Mouse (Mus musculus) midbrain, embryonic 14.5 days (tissue): ENCODE results near the gene Timm8a2. TPM values are rescaled to one million over a fixed set of nuclear protein-coding genes. Genes with fewer than 3 reads are reported as not detected.
A peak's percentile ranks its signal among the peaks of the same experiment; 100 is the strongest.

Experiments used
- ATAC-seq: fragments of 200-750 bp; cut with Nextera tagmentation; 2 replicates; pipeline ENCODE4 v1.8.0; 2017; ENCODE audit warnings: moderate number of reproducible peaks, moderate library complexity; ENCODE audit not compliant: low FRiP score, low TSS enrichment
- DNase-seq: peaks from one replicate; pipeline ENCODE4 v3.0.0-alpha.2; 2015
- H3K27ac ChIP-seq: fragments of 300-500 bp; sonication (generic); replicated peaks from 2 replicates; pipeline ENCODE4 v1.5.1; 2014; ENCODE audit warnings: mild to moderate bottlenecking, low read depth, low read length, moderate library complexity
- H3K27me3 ChIP-seq: fragments of 300-500 bp; sonication (generic); 2 replicates; pipeline ENCODE4 v1.6.1; 2014; ENCODE audit warnings: low read length, control low read depth, mixed read lengths; ENCODE audit not compliant: control insufficient read depth, insufficient read depth
- H3K36me3 ChIP-seq: fragments of 300-500 bp; sonication (generic); 2 replicates; pipeline ENCODE4 v1.6.1; 2014; ENCODE audit warnings: low read length, control low read depth; ENCODE audit not compliant: control insufficient read depth, insufficient read depth
- H3K4me1 ChIP-seq: fragments of 300-500 bp; sonication (generic); 2 replicates; pipeline ENCODE4 v1.6.1; 2014; ENCODE audit warnings: mild to moderate bottlenecking, antibody characterized with exemption, low read length, control low read depth; ENCODE audit not compliant: control insufficient read depth, insufficient read depth
- H3K4me2 ChIP-seq: fragments of 300-500 bp; sonication (generic); 2 replicates; pipeline ENCODE4 v1.6.1; 2014; ENCODE audit warnings: mild to moderate bottlenecking, low read length, moderate library complexity
- H3K4me3 ChIP-seq: fragments of 300-500 bp; sonication (generic); replicated peaks from 2 replicates; pipeline ENCODE4 v1.5.1; 2014; ENCODE audit warnings: low read depth, low read length
- H3K9ac ChIP-seq: fragments of 300-500 bp; sonication (generic); replicated peaks from 2 replicates; pipeline ENCODE4 v1.6.1; 2014; ENCODE audit warnings: mild to moderate bottlenecking, low read length, moderate library complexity
- H3K9me3 ChIP-seq: fragments of 300-500 bp; sonication (generic); 2 replicates; pipeline ENCODE4 v1.6.1; 2016; ENCODE audit warnings: low read length, control low read depth, mixed read lengths; ENCODE audit not compliant: control insufficient read depth
- WGBS: fragments of 180-500 bp; shearing (Covaris S2); extraction: QIAGEN DNeasy Blood & Tissue Kit; methylation state at CpG from one replicate; pipeline ENCODE4 v1.1.7; 2014; 5-methylcytosine and 5-hydroxymethylcytosine counted together
- polyA plus RNA-seq: library from polyadenylated mRNA; unstranded; fragments of >200 nt; fragmentation: Nextera tagmentation; extraction: Ambion mirVana; gene quantifications from 2 replicates; pipeline ENCODE4 v1.2.1, GENCODE M21; 2014

The Timm8a2 gene
- polyA plus RNA-seq, 1 experiment from 2014 or later, result not detected

DNA sequence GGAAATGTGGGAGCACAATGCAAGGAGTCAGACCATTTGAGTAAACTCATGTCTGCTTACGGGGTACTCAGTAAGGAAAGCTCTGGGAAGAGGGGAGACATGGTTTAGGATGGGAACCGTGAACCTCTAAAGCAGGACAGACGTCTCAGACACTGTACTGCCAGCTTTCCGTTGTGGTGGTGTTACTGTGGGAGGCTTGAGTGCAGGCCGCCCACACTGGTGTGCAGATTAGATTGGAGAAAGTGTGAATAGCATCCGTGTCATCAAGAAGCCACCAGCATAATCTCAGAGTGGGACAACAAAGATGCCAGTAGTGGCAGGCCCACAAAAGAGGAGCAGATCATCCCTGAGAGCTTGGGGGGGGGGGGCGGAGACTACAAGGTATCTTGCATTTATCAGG lies 32.2 kb upstream of the Timm8a2 start:
- ATAC-seq (no peak), DNase-seq (no peak)
- no peak overlapping the region for H3K9ac ChIP-seq
- WGBS, result 91% methylated on average over 7 of the region's 7 CpGs
- peaks cover 3% of the 10 kb centered on the region; the same call in 1 of the 2 replicates for H3K36me3 ChIP-seq
- no peak overlapping the region for H3K27ac ChIP-seq
- no peak overlapping the region for H3K4me2 ChIP-seq
- H3K4me1 ChIP-seq, result 0 out of 2 replicates have a peak, but pooled peaks cover 2% of the 10 kb centered on the region
- no peaks in the 10 kb centered on the region for H3K9me3 ChIP-seq
- no peaks in the 10 kb centered on the region for H3K27me3 ChIP-seq
- H3K4me3 ChIP-seq, result no peak overlapping the region

DNA sequence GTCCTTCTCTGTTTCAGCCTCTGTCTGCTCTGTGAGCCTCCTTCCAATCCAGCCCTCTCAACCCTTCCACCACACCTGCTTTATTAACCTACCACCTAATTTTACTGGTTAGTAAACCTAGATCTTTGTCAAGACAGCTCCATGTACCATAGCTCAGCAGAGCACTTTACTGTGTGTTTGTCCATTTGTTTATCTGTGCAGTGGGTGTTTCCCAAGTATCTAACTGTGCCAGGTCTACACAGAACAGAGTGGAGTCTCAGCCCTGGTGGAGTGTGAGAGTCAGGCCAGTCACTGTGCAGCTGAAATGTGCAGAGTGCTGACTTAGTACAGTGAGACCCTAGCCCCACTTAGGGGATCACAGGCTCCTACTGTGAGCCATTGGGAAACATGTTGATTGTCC lies 30.7 kb upstream of the Timm8a2 start:
- Histone ChIP-seq H3K27me3 (no peaks in the 10 kb centered on the region), H3K4me3 (no peak overlapping the region), H3K36me3 (0 out of 2 replicates have a peak, but pooled peaks cover 3% of the 10 kb centered on the region), H3K9me3 (no peaks in the 10 kb centered on the region), H3K4me2 (no peak overlapping the region), H3K9ac (no peak overlapping the region), H3K4me1 (0 out of 2 replicates have a peak, but pooled peaks cover 2% of the 10 kb centered on the region), H3K27ac (no peak overlapping the region)
- DNase-seq (no peak), ATAC-seq (no peak)

DNA sequence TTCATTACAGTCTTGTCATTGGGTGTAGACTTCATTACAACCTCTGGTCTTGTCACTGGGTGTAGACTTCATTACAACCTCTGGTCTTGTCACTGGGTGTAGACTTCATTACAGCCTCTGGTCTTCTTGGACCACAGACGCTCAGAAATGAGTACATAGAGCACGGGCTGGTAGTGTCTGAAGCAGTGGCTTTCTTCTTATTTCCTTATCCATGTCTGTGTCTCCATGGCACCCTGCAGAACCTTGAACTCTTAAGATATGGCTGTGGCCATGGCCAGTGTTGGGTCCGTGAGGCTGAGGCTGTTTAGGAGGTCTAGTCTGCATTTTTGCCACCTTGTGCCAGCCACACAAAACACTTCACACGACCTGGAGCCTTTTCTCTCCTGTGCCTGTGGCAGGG lies 26.2 kb upstream of the Timm8a2 start:
- H3K27ac ChIP-seq, result no peak overlapping the region
- no peaks in the 10 kb centered on the region for H3K9me3 ChIP-seq
- no peaks in the 10 kb centered on the region for H3K4me1 ChIP-seq
- ATAC-seq (no peak), DNase-seq (no peak)
- no peak overlapping the region for H3K4me2 ChIP-seq
- WGBS, result 93% methylated on average over 4 of the region's 4 CpGs
- H3K36me3 ChIP-seq, result peaks cover 24% of the 10 kb centered on the region; the same call in 1 of the 2 replicates
- no peaks in the 10 kb centered on the region for H3K27me3 ChIP-seq
- H3K9ac ChIP-seq, result no peak overlapping the region
- H3K4me3 ChIP-seq, result no peak overlapping the region

- DNase-seq, result no peak
- ATAC-seq, result no peak
- 94% methylated on average over 13 of the region's 13 CpGs for WGBS
- no peaks in the 10 kb centered on the region for H3K4me1 ChIP-seq
- H3K9me3 ChIP-seq, result no peaks in the 10 kb centered on the region
- no peak overlapping the region for H3K9ac ChIP-seq
- H3K4me2 ChIP-seq, result no peak overlapping the region
- no peaks in the 10 kb centered on the region for H3K27me3 ChIP-seq
- H3K36me3 ChIP-seq, result peaks cover 24% of the 10 kb centered on the region; the same call in 1 of the 2 replicates
- no peak overlapping the region for H3K4me3 ChIP-seq
- no peak overlapping the region for H3K27ac ChIP-seq
Observed at GRCm38 (mm10) chr14:122009502-122009901, 25.0 kb upstream of the Timm8a2 start.

DNA sequence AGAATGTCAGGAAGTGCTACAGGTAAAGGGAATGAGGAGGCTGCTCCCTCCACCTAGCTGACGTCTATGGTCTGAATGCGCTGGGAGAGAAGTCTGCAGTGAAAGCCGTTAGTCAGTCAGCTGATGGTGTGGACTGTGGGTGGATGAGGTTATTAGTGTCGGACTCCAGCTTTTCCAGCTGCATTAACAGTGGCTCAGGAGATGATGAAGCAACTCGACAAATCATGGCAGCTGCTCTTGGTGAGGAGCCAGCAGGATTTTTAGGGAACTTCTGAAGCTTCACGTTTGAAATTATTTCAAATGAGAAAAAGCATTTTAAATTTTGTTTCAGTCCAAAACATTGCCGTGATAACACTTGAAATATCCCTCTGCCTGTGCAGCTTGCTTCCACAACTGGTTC lies 24.2 kb upstream of the Timm8a2 start:
- ATAC-seq (no peak), DNase-seq (no peak)
- Histone ChIP-seq H3K9me3 (no peaks in the 10 kb centered on the region), H3K27me3 (no peaks in the 10 kb centered on the region), H3K4me3 (no peak overlapping the region), H3K4me1 (no peaks in the 10 kb centered on the region), H3K36me3 (peaks cover 26% of the 10 kb centered on the region; the same call in 1 of the 2 replicates), H3K27ac (peak overlapping the region; percentile 26; the same call in 1 of the 2 replicates), H3K4me2 (no peak overlapping the region), H3K9ac (no peak overlapping the region)
- 81% methylated on average over 7 of the region's 7 CpGs for WGBS

DNA sequence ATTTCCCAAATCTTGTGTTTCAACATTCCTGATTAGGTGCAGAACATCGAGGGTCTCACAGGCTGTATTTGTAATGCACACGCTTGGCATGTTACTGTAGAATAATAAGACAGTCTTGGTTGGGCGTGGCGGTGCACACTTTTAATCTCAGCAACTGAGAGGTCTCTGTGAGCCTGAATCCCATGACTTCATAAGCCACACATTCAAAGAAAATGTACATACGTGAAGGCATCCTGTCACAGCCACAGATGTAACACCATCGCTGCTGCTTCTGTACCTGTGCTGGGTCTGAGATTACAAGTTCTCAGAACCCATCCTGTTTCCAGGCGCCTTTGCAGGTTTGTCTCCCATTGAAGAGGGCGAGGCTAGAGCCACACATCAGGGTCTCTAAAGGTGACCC lies 22.7 kb upstream of the Timm8a2 start:
- ATAC-seq (no peak), DNase-seq (no peak)
- H3K9ac ChIP-seq, result no peak overlapping the region
- WGBS, result 95% methylated on average over 8 of the region's 8 CpGs
- no peak overlapping the region for H3K4me3 ChIP-seq
- H3K4me1 ChIP-seq, result no peaks in the 10 kb centered on the region
- H3K4me2 ChIP-seq, result no peak overlapping the region
- no peaks in the 10 kb centered on the region for H3K27me3 ChIP-seq
- no peaks in the 10 kb centered on the region for H3K9me3 ChIP-seq
- H3K36me3 ChIP-seq, result peaks cover 29% of the 10 kb centered on the region; the same call in 1 of the 2 replicates
- H3K27ac ChIP-seq, result no peak overlapping the region

- Histone ChIP-seq H3K27me3 (no peaks in the 10 kb centered on the region), H3K36me3 (peaks cover 29% of the 10 kb centered on the region; the same call in 1 of the 2 replicates), H3K9ac (no peak overlapping the region), H3K4me3 (no peak overlapping the region), H3K4me1 (no peaks in the 10 kb centered on the region), H3K4me2 (no peak overlapping the region), H3K27ac (no peak overlapping the region), H3K9me3 (no peaks in the 10 kb centered on the region)
- 83% methylated on average over 5 of the region's 5 CpGs for WGBS
- ATAC-seq (no peak), DNase-seq (no peak)
Observed at GRCm38 (mm10) chr14:122012193-122012592, 22.3 kb upstream of the Timm8a2 start.

DNA sequence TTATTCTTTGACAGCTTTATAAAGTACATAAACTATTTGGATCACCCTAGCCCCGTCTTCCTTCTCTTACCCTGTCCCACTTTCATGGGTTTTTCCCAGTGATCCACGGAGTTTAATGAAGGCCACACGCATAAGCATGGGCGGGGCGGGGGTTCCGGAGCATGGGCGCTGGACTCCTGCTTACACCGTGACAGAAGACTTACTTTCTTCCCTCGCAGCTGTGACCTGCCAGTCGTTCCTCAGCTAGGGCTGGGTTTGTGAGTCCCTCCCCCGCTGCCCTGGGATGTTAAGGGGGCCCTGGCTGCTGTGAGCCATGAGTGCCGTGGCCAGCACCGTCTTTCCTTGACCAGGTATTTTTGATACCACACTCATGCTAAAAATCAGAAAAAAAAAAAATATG lies 21.7 kb upstream of the Timm8a2 start:
- Histone ChIP-seq H3K9me3 (no peaks in the 10 kb centered on the region), H3K27me3 (no peaks in the 10 kb centered on the region), H3K4me3 (no peak overlapping the region), H3K4me2 (no peak overlapping the region), H3K27ac (no peak overlapping the region), H3K36me3 (peaks cover 29% of the 10 kb centered on the region; the same call in 1 of the 2 replicates), H3K9ac (no peak overlapping the region), H3K4me1 (no peaks in the 10 kb centered on the region)
- 78% methylated on average over 13 of the region's 13 CpGs for WGBS
- DNase-seq, result no peak
- no peak for ATAC-seq

DNA sequence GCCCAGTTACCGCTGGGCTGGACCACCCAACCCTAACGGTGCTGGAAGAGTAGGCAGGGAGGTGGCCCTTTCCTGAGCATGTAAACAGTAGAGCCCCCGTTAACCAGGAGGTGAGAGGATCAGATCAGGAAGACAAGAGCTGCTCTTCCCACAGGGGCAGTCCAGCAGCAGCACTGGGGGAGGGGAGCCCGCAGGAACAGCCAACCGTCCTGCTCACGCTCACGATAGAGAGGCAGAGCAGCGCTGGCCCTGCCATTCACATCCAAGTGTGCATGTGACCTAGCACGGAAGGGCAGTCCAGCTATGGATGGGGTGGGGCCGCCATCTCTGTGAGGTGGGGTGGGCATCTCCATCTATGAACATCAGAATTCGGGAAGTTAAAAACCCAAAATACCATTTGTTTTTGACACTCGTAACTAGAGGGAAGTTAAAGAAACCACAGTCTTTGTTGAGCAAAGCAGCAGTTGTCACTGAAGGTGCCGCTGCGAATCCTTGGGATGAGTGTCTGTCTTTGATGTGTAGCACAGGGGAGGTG lies 21.0 kb upstream of the Timm8a2 start:
- no peak overlapping the region for H3K4me3 ChIP-seq
- no peaks in the 10 kb centered on the region for H3K4me1 ChIP-seq
- H3K9me3 ChIP-seq, result no peaks in the 10 kb centered on the region
- no peak for ATAC-seq
- WGBS, result 91% methylated on average over 14 of the region's 14 CpGs
- H3K36me3 ChIP-seq, result peaks cover 29% of the 10 kb centered on the region; the same call in 1 of the 2 replicates
- H3K9ac ChIP-seq, result no peak overlapping the region
- no peaks in the 10 kb centered on the region for H3K27me3 ChIP-seq
- no peak overlapping the region for H3K27ac ChIP-seq
- no peak overlapping the region for H3K4me2 ChIP-seq
- no peak for DNase-seq
